Mouse (Mus musculus) heart, postnatal 0 days (tissue): ENCODE measurements around the gene Macf1. TPM values are rescaled to one million over a fixed set of nuclear protein-coding genes. Genes with fewer than 3 reads are reported as not detected.

ENCODE experiments used
- ATAC-seq: fragments of 200-750 bp; cut with Nextera tagmentation; 2 replicates; pipeline ENCODE4 v1.8.0; 2017; ENCODE audit warnings: low read depth, moderate number of reproducible peaks, moderate library complexity; ENCODE audit not compliant: insufficient read depth
- DNase-seq: peaks from one replicate; pipeline ENCODE4 v3.0.0-alpha.2; 2016; ENCODE audit warnings: low spot score
- H3K27ac ChIP-seq: fragments of 300-500 bp; sonication (generic); 2 replicates; pipeline ENCODE4 v1.5.1; 2014; ENCODE audit warnings: low read depth, mild to moderate bottlenecking
- H3K27me3 ChIP-seq: fragments of 300-500 bp; sonication (generic); 2 replicates; pipeline ENCODE4 v1.6.1; 2014; ENCODE audit warnings: low read length, mixed read lengths; ENCODE audit not compliant: control insufficient read depth, insufficient read depth
- H3K36me3 ChIP-seq: fragments of 300-500 bp; sonication (generic); replicated peaks from 2 replicates; pipeline ENCODE4 v1.6.1; 2014; ENCODE audit warnings: low read length, mixed read lengths; ENCODE audit not compliant: control insufficient read depth, insufficient read depth
- H3K4me1 ChIP-seq: fragments of 300-500 bp; sonication (generic); 2 replicates; pipeline ENCODE4 v1.6.1; 2014; ENCODE audit warnings: antibody characterized with exemption; ENCODE audit not compliant: control insufficient read depth, insufficient read depth
- H3K4me2 ChIP-seq: fragments of 300-500 bp; sonication (generic); 2 replicates; pipeline ENCODE4 v1.6.1; 2014; ENCODE audit warnings: low read depth, mild to moderate bottlenecking, low read length, moderate library complexity
- H3K4me3 ChIP-seq: fragments of 300-500 bp; sonication (generic); 2 replicates; pipeline ENCODE4 v1.5.1; 2014; ENCODE audit warnings: low read depth, low read length
- H3K9ac ChIP-seq: fragments of 300-500 bp; sonication (generic); replicated peaks from 2 replicates; pipeline ENCODE4 v1.6.1; 2014; ENCODE audit warnings: low read depth, low read length, mixed read lengths
- H3K9me3 ChIP-seq: fragments of 300-500 bp; sonication (generic); replicated peaks from 2 replicates; pipeline ENCODE4 v1.6.1; 2016; ENCODE audit warnings: low read length; ENCODE audit not compliant: control insufficient read depth
- CTCF ChIP-seq: IDR thresholded peaks from 2 replicates; pipeline ENCODE4 v1.5.1; 2016; ENCODE audit warnings: antibody characterized with exemption, control low read depth, low read depth
- EP300 ChIP-seq: IDR thresholded peaks from 2 replicates; pipeline ENCODE4 v1.6.1; 2016; ENCODE audit warnings: antibody characterized with exemption, low read depth
- WGBS: fragments of 180-500 bp; shearing (Covaris S2); extraction: QIAGEN DNeasy Blood & Tissue Kit; methylation state at CpG from one replicate; pipeline ENCODE4 v1.1.7; 2014; 5-methylcytosine and 5-hydroxymethylcytosine counted together
- polyA plus RNA-seq: library from polyadenylated mRNA; unstranded; fragments of >200 nt; fragmentation: Nextera tagmentation; extraction: Ambion mirVana; gene quantifications from 2 replicates; pipeline ENCODE4 v1.2.1, GENCODE M21; 2015
- total RNA-seq: library from RNA; depleted of rRNA; stranded (reverse); fragments of >200 nt; gene quantifications from 2 replicates; pipeline ENCODE4 v1.2.3, GENCODE M21; 2014; ENCODE audit warnings: low replicate concordance

The Macf1 gene
- total and polyA plus RNA-seq, 2 experiments from 2014 or later, result 41.4 to 236 TPM

DNA sequence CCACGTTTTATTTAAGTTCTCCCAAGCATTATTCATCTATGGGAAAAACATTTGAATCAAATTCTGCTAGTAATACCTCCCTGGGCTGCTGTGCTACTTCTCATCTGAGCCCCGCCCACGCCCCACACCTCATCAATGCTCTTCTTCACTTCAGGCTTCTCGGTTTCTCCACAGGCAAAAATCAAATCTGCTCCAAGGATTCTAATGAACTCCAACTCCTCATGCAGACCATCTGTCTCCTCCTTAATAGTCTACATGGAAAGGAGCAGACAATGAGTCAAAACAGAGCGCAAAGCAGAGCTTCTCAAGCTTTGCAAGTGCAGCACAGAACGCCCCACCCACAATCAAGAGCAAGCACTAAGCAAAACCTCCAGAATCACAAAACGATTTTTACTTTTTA is 301.0 kb downstream of the Macf1 start:
- DNase-seq (no peak), ATAC-seq (no peak)
- no peak overlapping the region for H3K4me3 ChIP-seq
- TF ChIP-seq CTCF (no peak), EP300 (no peak)
- 94% methylated on average over 7 of the region's 7 CpGs for WGBS
- no peak overlapping the region for H3K9ac ChIP-seq
- no peaks in the 10 kb centered on the region for H3K9me3 ChIP-seq
- no peak overlapping the region for H3K27ac ChIP-seq
- H3K27me3 ChIP-seq, result no peaks in the 10 kb centered on the region
- H3K4me1 ChIP-seq, result no peaks in the 10 kb centered on the region
- peaks cover 93% of the 10 kb centered on the region for H3K36me3 ChIP-seq
- no peak overlapping the region for H3K4me2 ChIP-seq

DNA sequence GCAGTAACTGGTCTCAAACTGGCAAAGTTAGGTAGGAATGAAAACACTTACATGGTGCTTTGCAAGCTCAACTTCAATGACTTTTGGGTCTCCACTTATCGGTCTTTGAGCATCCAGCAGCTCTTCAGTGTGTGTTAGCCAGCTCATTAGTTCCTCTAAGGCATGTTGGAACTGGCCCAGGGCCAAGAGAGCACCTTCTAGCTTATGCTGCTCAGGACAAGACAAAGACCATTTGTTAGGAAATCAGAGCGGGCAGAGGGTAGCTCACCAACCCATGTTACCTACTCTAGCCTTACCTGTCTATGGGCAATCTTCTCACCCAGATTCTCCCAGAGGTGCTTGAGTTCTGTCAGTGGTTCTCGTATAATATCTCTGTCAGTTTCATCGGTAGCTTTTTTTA is 302.1 kb downstream of the Macf1 start:
- no peak overlapping the region for H3K27ac ChIP-seq
- H3K9me3 ChIP-seq, result no peaks in the 10 kb centered on the region
- ATAC-seq, result no peak
- no peaks in the 10 kb centered on the region for H3K4me1 ChIP-seq
- WGBS, result 79% methylated on average over 4 of the region's 4 CpGs
- no peak overlapping the region for H3K4me3 ChIP-seq
- no peaks in the 10 kb centered on the region for H3K27me3 ChIP-seq
- DNase-seq, result no peak
- TF ChIP-seq CTCF (no peak), EP300 (no peak)
- no peak overlapping the region for H3K4me2 ChIP-seq
- H3K9ac ChIP-seq, result no peak overlapping the region
- peaks cover 91% of the 10 kb centered on the region for H3K36me3 ChIP-seq

DNA sequence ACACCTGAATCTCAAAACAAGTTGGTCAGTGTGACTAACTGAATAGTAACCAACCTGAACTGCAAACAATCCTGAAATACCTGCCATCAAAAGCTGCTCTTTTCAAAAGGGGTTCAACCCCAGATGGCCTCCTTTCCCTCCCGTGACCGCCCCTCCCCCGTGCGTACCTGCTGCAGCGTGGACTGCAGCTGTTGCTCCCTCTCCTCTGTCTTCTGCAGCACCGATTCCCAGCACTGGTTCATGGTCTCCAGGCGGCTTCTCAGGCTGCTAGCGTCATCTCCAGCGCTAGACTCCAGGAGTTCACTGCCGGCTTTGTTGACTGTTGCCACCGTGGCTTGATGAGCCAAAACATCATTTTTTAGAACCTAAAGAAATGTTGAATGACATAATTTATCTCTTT is 302.6 kb downstream of the Macf1 start:
- no peaks in the 10 kb centered on the region for H3K9me3 ChIP-seq
- peaks cover 91% of the 10 kb centered on the region for H3K36me3 ChIP-seq
- no peaks in the 10 kb centered on the region for H3K4me1 ChIP-seq
- no peaks in the 10 kb centered on the region for H3K27me3 ChIP-seq
- H3K27ac ChIP-seq, result no peak overlapping the region
- H3K9ac ChIP-seq, result no peak overlapping the region
- H3K4me2 ChIP-seq, result no peak overlapping the region
- ATAC-seq (no peak), DNase-seq (no peak)
- H3K4me3 ChIP-seq, result no peak overlapping the region
- TF ChIP-seq CTCF (no peak), EP300 (no peak)
- WGBS, result 90% methylated on average over 11 of the region's 11 CpGs

DNA sequence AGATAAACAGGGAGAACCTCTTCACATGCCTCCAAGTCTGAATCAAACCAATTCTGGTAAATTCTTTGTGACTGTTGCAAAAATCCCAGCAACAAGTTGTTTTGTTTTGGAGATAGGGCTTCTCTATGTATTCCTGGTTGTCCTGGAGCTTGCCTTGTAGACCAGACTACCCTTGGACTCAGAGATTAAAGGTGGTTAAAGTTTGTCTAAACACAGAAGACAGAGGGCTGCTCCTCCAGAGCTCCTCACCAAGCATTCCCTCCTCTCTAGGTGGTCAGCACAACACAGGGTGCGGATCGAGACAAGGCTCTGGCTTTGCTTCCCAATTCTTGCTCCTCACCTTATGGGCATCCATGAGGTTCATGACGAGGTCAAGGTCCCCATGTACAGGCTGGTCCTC is 308.1 kb downstream of the Macf1 start:
- no peak overlapping the region for H3K4me2 ChIP-seq
- no peak overlapping the region for H3K4me3 ChIP-seq
- H3K27me3 ChIP-seq, result no peaks in the 10 kb centered on the region
- H3K9me3 ChIP-seq, result no peaks in the 10 kb centered on the region
- TF ChIP-seq CTCF (no peak), EP300 (no peak)
- 90% methylated on average over 3 of the region's 3 CpGs for WGBS
- ATAC-seq (no peak), DNase-seq (no peak)
- H3K4me1 ChIP-seq, result no peaks in the 10 kb centered on the region
- H3K27ac ChIP-seq, result no peak overlapping the region
- no peak overlapping the region for H3K9ac ChIP-seq
- peaks cover 92% of the 10 kb centered on the region for H3K36me3 ChIP-seq

DNA sequence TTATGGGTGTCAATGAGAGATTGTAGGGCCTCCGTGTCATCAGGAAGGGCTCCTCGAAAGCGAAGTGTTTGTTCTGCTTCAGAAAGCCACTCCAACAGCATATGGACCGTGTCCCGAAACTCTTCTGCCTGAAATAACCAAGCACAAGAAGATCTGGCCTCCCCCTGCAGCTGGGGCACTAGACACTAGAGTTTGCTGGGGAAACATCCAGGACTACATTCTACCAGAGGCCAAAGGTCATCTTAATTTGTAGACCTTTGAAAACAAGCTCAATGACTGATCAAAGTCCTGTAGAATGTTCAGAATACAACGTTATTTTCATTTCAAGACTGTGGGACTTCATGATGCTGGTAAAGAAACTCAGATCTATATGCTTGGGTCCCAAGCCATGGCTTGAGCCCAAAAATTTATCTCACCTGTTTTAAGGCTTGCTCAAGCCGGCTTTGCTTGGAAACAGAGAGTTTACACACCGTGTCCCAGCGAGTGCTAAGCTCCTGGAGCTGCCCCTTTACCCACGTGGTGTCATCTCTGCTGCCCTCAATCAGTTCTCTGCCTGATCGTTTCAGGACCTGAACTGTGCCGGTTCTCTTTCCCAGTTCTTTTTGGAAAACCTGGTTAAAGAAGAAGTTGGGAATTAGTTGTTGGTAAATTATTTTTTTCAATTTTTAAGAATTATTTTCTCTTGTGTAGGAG is 309.7 kb downstream of the Macf1 start:
- H3K27ac ChIP-seq, result no peak overlapping the region
- H3K4me2 ChIP-seq, result no peak overlapping the region
- WGBS, result 95% methylated on average over 12 of the region's 12 CpGs
- H3K9me3 ChIP-seq, result no peaks in the 10 kb centered on the region
- DNase-seq (no peak), ATAC-seq (no peak)
- H3K27me3 ChIP-seq, result no peaks in the 10 kb centered on the region
- TF ChIP-seq EP300 (no peak), CTCF (no peak)
- H3K4me1 ChIP-seq, result no peaks in the 10 kb centered on the region
- no peak overlapping the region for H3K9ac ChIP-seq
- H3K4me3 ChIP-seq, result no peak overlapping the region
- peaks cover 95% of the 10 kb centered on the region for H3K36me3 ChIP-seq

DNA sequence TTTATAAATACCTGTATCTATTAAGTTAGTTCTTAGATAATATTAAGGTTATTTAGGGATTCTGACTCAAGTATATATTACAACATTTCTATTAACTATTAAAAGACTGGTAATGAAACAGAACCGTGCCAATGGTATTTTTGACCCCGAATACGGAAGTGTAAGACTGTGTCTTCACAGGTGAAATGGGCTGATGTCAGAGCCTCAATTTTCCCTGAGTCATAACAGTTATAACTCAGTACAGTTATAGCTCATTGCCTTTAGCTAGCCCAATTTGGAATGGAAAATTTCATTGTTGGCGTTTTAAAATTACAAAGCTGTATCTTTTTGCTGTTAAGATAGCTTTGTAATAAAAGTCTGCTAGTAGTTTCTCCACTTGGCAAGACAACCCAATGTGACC is 320.6 kb downstream of the Macf1 start:
- no peak for DNase-seq
- Histone ChIP-seq H3K9ac (no peak overlapping the region), H3K4me2 (no peak overlapping the region), H3K4me3 (no peak overlapping the region), H3K36me3 (peaks cover 94% of the 10 kb centered on the region), H3K4me1 (no peaks in the 10 kb centered on the region), H3K27me3 (no peaks in the 10 kb centered on the region), H3K9me3 (no peaks in the 10 kb centered on the region), H3K27ac (no peak overlapping the region)
- no peak for TF ChIP-seq EP300
- TF ChIP-seq CTCF, result no peak
- 91% methylated on average over 4 of the region's 4 CpGs for WGBS
- ATAC-seq, result no peak
